Mouse (Mus musculus) myocyte (in vitro differentiated cells): ENCODE results near the gene Ano3.

Experiments used
- CEBPB ChIP-seq: IDR thresholded peaks from 2 replicates; pipeline ENCODE4 v1.6.1; 2011; ENCODE audit warnings: mild to moderate bottlenecking, moderate library complexity; ENCODE audit not compliant: poor library complexity, insufficient read depth, severe bottlenecking
- E2F4 ChIP-seq: IDR thresholded peaks from one replicate; pipeline ENCODE4 v1.6.1; 2011; ENCODE audit warnings: mild to moderate bottlenecking, control low read depth, moderate library complexity; ENCODE audit not compliant: insufficient read depth
- MAX ChIP-seq: IDR thresholded peaks from one replicate; pipeline ENCODE4 v1.6.1; 2011; ENCODE audit warnings: low read depth, mild to moderate bottlenecking, control low read depth
- MYOD1 ChIP-seq, 3 experiments: IDR thresholded peaks; one replicate each; pipeline ENCODE4 v1.6.1; 2011; ENCODE audit warnings: control low read depth in 2 of 3, low read depth in 2 of 3, mild to moderate bottlenecking in 2 of 3, moderate library complexity in 1 of 3; ENCODE audit not compliant: insufficient read length in 2 of 3, control insufficient read depth in 1 of 3
- MYOG ChIP-seq, 3 experiments: IDR thresholded peaks; one replicate each; pipeline ENCODE4 v1.6.1; 2011; ENCODE audit warnings: control low read depth in 2 of 3, low read depth in 2 of 3, mild to moderate bottlenecking in 2 of 3; ENCODE audit not compliant: insufficient read length in 2 of 3, control insufficient read depth in 1 of 3, insufficient read depth in 1 of 3
- POLR2A ChIP-seq: IDR thresholded peaks from one replicate; pipeline ENCODE4 v1.6.1; 2011; ENCODE audit warnings: low read depth, mild to moderate bottlenecking, control low read depth, moderate library complexity; ENCODE audit not compliant: insufficient read length
- POLR2AphosphoS2 ChIP-seq: IDR thresholded peaks from one replicate; pipeline ENCODE4 v1.6.1; 2011; ENCODE audit warnings: low read depth, control low read depth; ENCODE audit not compliant: insufficient read length
- REST ChIP-seq: IDR thresholded peaks from one replicate; pipeline ENCODE4 v1.6.1; 2011; ENCODE audit warnings: mild to moderate bottlenecking, control low read depth, moderate library complexity; ENCODE audit not compliant: insufficient read depth, insufficient read length
- SRF ChIP-seq: IDR thresholded peaks from one replicate; pipeline ENCODE4 v1.6.1; 2011; ENCODE audit warnings: low read depth; ENCODE audit not compliant: control insufficient read depth, insufficient read length
- TCF12 ChIP-seq: IDR thresholded peaks from one replicate; pipeline ENCODE4 v1.6.1; 2011; ENCODE audit warnings: mild to moderate bottlenecking, control low read depth; ENCODE audit not compliant: poor library complexity, insufficient read depth, severe bottlenecking
- USF1 ChIP-seq: IDR thresholded peaks from one replicate; pipeline ENCODE4 v1.6.1; 2011; ENCODE audit warnings: low read depth, mild to moderate bottlenecking, control low read depth, moderate library complexity

DNA sequence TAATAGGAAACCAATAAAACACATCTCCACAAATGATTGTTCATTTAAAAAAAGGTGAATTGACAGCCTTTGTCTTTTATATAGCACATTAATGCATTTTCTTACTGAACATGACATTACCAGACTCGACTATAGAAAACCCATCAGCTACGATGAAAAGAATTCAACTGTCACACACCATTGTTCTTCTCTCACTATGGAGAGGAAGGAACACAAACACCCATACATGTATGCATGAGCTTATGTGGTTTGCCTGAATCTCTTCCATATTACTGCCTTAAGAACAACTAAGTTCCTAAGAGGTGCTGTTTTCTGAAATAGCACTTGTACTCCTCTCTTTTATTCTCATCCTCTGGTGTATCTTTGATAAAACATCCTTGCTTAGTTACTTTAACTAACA lies 191.3 kb downstream of the Ano3 start:
- TF ChIP-seq POLR2A (no peak), POLR2AphosphoS2 (no peak), MAX (no peak), MYOG (IDR thresholded peaks at IDR 0.05; ENCODE audit: control insufficient read depth in 1 of 3, insufficient read depth in 1 of 3, insufficient read length in 2 of 3, low read depth in 2 of 3) (no peak), USF1 (no peak), MYOD1 (IDR thresholded peaks at IDR 0.05; ENCODE audit: control insufficient read depth in 1 of 3, insufficient read length in 2 of 3, low read depth in 2 of 3) (no peak), SRF (no peak), E2F4 (no peak), CEBPB (no peak), TCF12 (no peak), REST (no peak)
